9 mouse cellular contexts compared by ENCODE assay signal in genomic region chr1:130877889-130878614, GRCm38 (mm10). TPM values are rescaled to one million over a fixed set of nuclear protein-coding genes. Genes with fewer than 3 reads are reported as not detected.
DNase-seq lines count a peak whose midpoint lies in the region; ATAC-seq lines count a peak whose summit lies in the region.
"Had no signal": no experiment of that assay in that cellular context is flagged by ENCODE, and none has a peak within 500 bp of the region (broad histone marks: within the 10 kb centered on the region; RNA-seq: fewer than 3 reads in every experiment).

No protein-coding gene starts in this region.

- peak overlapping the region; percentile 59 for H3K27ac ChIP-seq in embryonic facial prominence, embryonic 10.5 days (replicated peaks)
- H3K27ac ChIP-seq in hindbrain, embryonic 16.5 days (ENCODE audit: low read depth, low read length), result no peak overlapping the region
- H3K27ac ChIP-seq in liver, embryonic 13.5 days, result no peak overlapping the region
- no peak overlapping the region for H3K27ac ChIP-seq in neural tube, embryonic 11.5 days (ENCODE audit: low read depth, low read length)

- no peak for ATAC-seq in erythroblast, adult 5-6 weeks (replicated peaks; ENCODE audit: low FRiP score, poor library complexity, severe bottlenecking)
- peak; percentile 74 for ATAC-seq in CD4-positive, CD25-positive, alpha-beta regulatory T cell, adult 4 months
- ATAC-seq in hindbrain, embryonic 16.5 days, result peak; percentile 82
- ATAC-seq in liver, embryonic 13.5 days (ENCODE audit: low read depth), result 0 out of 2 replicates have a peak, but pooled peaks have one; percentile 5
- peak; percentile 56; the same call in 1 of the 2 replicates for ATAC-seq in neural tube, embryonic 11.5 days (ENCODE audit: insufficient read depth, low FRiP score, low TSS enrichment)

- H3K4me3 ChIP-seq in erythroblast, embryonic 14.5 days (replicated peaks), result peak overlapping the region; percentile 7
- peak overlapping the region; percentile 63 for H3K4me3 ChIP-seq in embryonic facial prominence, embryonic 10.5 days
- H3K4me3 ChIP-seq in hindbrain, embryonic 16.5 days (ENCODE audit: low read length), result peak overlapping the region; percentile 55
- H3K4me3 ChIP-seq in liver, embryonic 13.5 days (replicated peaks), result peak overlapping the region; percentile 37
- peak overlapping the region; percentile 33 for H3K4me3 ChIP-seq in neural tube, embryonic 11.5 days (ENCODE audit: low read depth, low read length)

- no peaks in the 10 kb centered on the region for H3K4me1 ChIP-seq in erythroblast, embryonic 14.5 days (ENCODE audit: control insufficient read depth)
- peaks cover 7% of the 10 kb centered on the region for H3K4me1 ChIP-seq in embryonic facial prominence, embryonic 10.5 days
- H3K4me1 ChIP-seq in hindbrain, embryonic 16.5 days (ENCODE audit: control insufficient read depth, insufficient read depth, low read depth, low read length), result peaks cover 4% of the 10 kb centered on the region
- no peaks in the 10 kb centered on the region for H3K4me1 ChIP-seq in liver, embryonic 13.5 days (replicated peaks)
- no peaks in the 10 kb centered on the region for H3K4me1 ChIP-seq in neural tube, embryonic 11.5 days (ENCODE audit: control insufficient read depth, insufficient read depth, low read length)

- H3K4me2 ChIP-seq in hindbrain, embryonic 16.5 days (ENCODE audit: low read length), result peak overlapping the region; percentile 93
- peak overlapping the region; percentile 56 for H3K4me2 ChIP-seq in liver, embryonic 13.5 days
- H3K4me2 ChIP-seq in neural tube, embryonic 11.5 days (ENCODE audit: low read depth), result peak overlapping the region; percentile 68

- H3K27me3 ChIP-seq in erythroblast, embryonic 14.5 days (ENCODE audit: control insufficient read depth), result peaks cover 31% of the 10 kb centered on the region
- H3K27me3 ChIP-seq in embryonic facial prominence, embryonic 10.5 days (replicated peaks; ENCODE audit: low read depth, poor library complexity, severe bottlenecking), result peaks cover 35% of the 10 kb centered on the region
- peaks cover 6% of the 10 kb centered on the region; the same call in 1 of the 2 replicates for H3K27me3 ChIP-seq in hindbrain, embryonic 16.5 days (replicated peaks; ENCODE audit: control insufficient read depth, insufficient read depth, low read length)
- peaks cover 35% of the 10 kb centered on the region for H3K27me3 ChIP-seq in liver, embryonic 13.5 days
- peaks cover 14% of the 10 kb centered on the region; the same call in 1 of the 2 replicates for H3K27me3 ChIP-seq in neural tube, embryonic 11.5 days (ENCODE audit: control insufficient read depth, insufficient read depth, low read length)

- WGBS in embryonic facial prominence, embryonic 10.5 days, result 3% methylated on average over 43 of the region's 43 CpGs
- WGBS in hindbrain, embryonic 16.5 days, result 3% methylated on average over 39 of the region's 43 CpGs
- WGBS in liver, embryonic 13.5 days (ENCODE audit: insufficient replicate concordance), result 4% methylated on average over 40 of the region's 43 CpGs
- WGBS in neural tube, embryonic 11.5 days, result 2% methylated on average over 43 of the region's 43 CpGs

- peak; percentile 67 for DNase-seq in embryonic facial prominence, embryonic 10.5 days (ENCODE audit: low spot score)
- DNase-seq in liver, embryonic 13.5 days, result no peak
- DNase-seq in neural tube, embryonic 11.5 days (ENCODE audit: low spot score), result peak; percentile 49
- DNase-seq in urinary bladder, postnatal 25 days (ENCODE audit: low spot score), result peak; percentile 22

- H3K36me3 ChIP-seq in erythroblast, embryonic 14.5 days (ENCODE audit: control insufficient read depth), result no peaks in the 10 kb centered on the region
- H3K36me3 ChIP-seq in embryonic facial prominence, embryonic 10.5 days (replicated peaks), result no peaks in the 10 kb centered on the region
- no peaks in the 10 kb centered on the region for H3K36me3 ChIP-seq in hindbrain, embryonic 16.5 days (ENCODE audit: control insufficient read depth, insufficient read depth, low read length)
- H3K36me3 ChIP-seq in liver, embryonic 13.5 days, result no peaks in the 10 kb centered on the region
- H3K36me3 ChIP-seq in neural tube, embryonic 11.5 days (ENCODE audit: control insufficient read depth, insufficient read depth, low read length), result no peaks in the 10 kb centered on the region

- H3K9ac ChIP-seq in hindbrain, embryonic 16.5 days (ENCODE audit: low read depth, low read length), result peak overlapping the region; percentile 66
- no peak overlapping the region for H3K9ac ChIP-seq in liver, embryonic 13.5 days
- H3K9ac ChIP-seq in neural tube, embryonic 11.5 days (ENCODE audit: low read length), result peak overlapping the region; percentile 39; the same call in 1 of the 2 replicates

- H3K9me3 ChIP-seq in erythroblast, embryonic 14.5 days (ENCODE audit: control insufficient read depth, low read length), result no peaks in the 10 kb centered on the region
- no peaks in the 10 kb centered on the region for H3K9me3 ChIP-seq in embryonic facial prominence, embryonic 10.5 days
- H3K9me3 ChIP-seq in hindbrain, embryonic 16.5 days (ENCODE audit: control insufficient read depth, low read length), result no peaks in the 10 kb centered on the region
- H3K9me3 ChIP-seq in liver, embryonic 13.5 days (replicated peaks), result no peaks in the 10 kb centered on the region
- no peaks in the 10 kb centered on the region for H3K9me3 ChIP-seq in neural tube, embryonic 11.5 days (ENCODE audit: control insufficient read depth, low read length)

RNA-seq across cellular contexts. Expression of gene Il24, which starts 9.2 kb away (rescaled TPM):
- not detected in 2 replicates for polyA plus RNA-seq in erythroblast, embryonic 14.5 days (2012)
- total RNA-seq in erythroblast, adult 5-6 weeks (2015; ENCODE audit: low replicate concordance), result 2.1 TPM in 1 of 2 replicates, not detected in the other
- total RNA-seq in erythroblast, adult 5-6 weeks (2017; ENCODE audit: low replicate concordance), result not detected in 2 replicates
- polyA plus RNA-seq in CD4-positive, CD25-positive, alpha-beta regulatory T cell, adult 4 months (2017; shearing (Covaris generic)), result not detected
- polyA plus RNA-seq in embryonic facial prominence, embryonic 10.5 days (2016; fragmentation: Nextera tagmentation; extraction: Ambion mirVana), result not detected in 2 replicates
- polyA plus RNA-seq in hindbrain, embryonic 16.5 days (2015; fragmentation: Nextera tagmentation; extraction: Ambion mirVana), result not detected in 2 replicates
- polyA plus RNA-seq in liver, embryonic 13.5 days (2015; fragmentation: Nextera tagmentation; extraction: Ambion mirVana), result not detected in 2 replicates
- not detected in 2 replicates for polyA plus RNA-seq in neural tube, embryonic 11.5 days (2014; fragmentation: Nextera tagmentation; extraction: Ambion mirVana)
- total RNA-seq: MEL had no signal

RNA-seq across cellular contexts. Expression of gene Fcmr, which starts 12.6 kb away (rescaled TPM):
- polyA plus RNA-seq in erythroblast, embryonic 14.5 days (2012), result 0.04 TPM in 1 of 2 replicates, not detected in the other
- not detected in 2 replicates for total RNA-seq in erythroblast, adult 5-6 weeks (2015; ENCODE audit: low replicate concordance)
- 0.28 TPM in 1 of 2 replicates, not detected in the other for total RNA-seq in erythroblast, adult 5-6 weeks (2017; ENCODE audit: low replicate concordance)
- 1 to 10 TPM; 2.0 to 4.4 TPM for polyA plus RNA-seq in CD4-positive, CD25-positive, alpha-beta regulatory T cell, adult 4 months (2017; shearing (Covaris generic))
- not detected in 2 replicates for polyA plus RNA-seq in embryonic facial prominence, embryonic 10.5 days (2016; fragmentation: Nextera tagmentation; extraction: Ambion mirVana)
- 0.95 and 2.4 TPM in 2 replicates for polyA plus RNA-seq in hindbrain, embryonic 16.5 days (2015; fragmentation: Nextera tagmentation; extraction: Ambion mirVana)
- polyA plus RNA-seq in liver, embryonic 13.5 days (2015; fragmentation: Nextera tagmentation; extraction: Ambion mirVana), result not detected in 2 replicates
- not detected in 2 replicates for polyA plus RNA-seq in neural tube, embryonic 11.5 days (2014; fragmentation: Nextera tagmentation; extraction: Ambion mirVana)
- total RNA-seq: MEL had no signal

RNA-seq across cellular contexts. Expression of gene Il20, which starts 33.2 kb away (rescaled TPM):
- polyA plus RNA-seq in erythroblast, embryonic 14.5 days (2012), result 0.05 TPM in 1 of 2 replicates, not detected in the other
- total RNA-seq in erythroblast, adult 5-6 weeks (2015; ENCODE audit: low replicate concordance), result not detected in 2 replicates
- not detected in 2 replicates for total RNA-seq in erythroblast, adult 5-6 weeks (2017; ENCODE audit: low replicate concordance)
- polyA plus RNA-seq in CD4-positive, CD25-positive, alpha-beta regulatory T cell, adult 4 months (2017; shearing (Covaris generic)), result not detected
- polyA plus RNA-seq in embryonic facial prominence, embryonic 10.5 days (2016; fragmentation: Nextera tagmentation; extraction: Ambion mirVana), result not detected in 2 replicates
- polyA plus RNA-seq in hindbrain, embryonic 16.5 days (2015; fragmentation: Nextera tagmentation; extraction: Ambion mirVana), result not detected in 2 replicates
- not detected in 2 replicates for polyA plus RNA-seq in liver, embryonic 13.5 days (2015; fragmentation: Nextera tagmentation; extraction: Ambion mirVana)
- not detected in 2 replicates for polyA plus RNA-seq in neural tube, embryonic 11.5 days (2014; fragmentation: Nextera tagmentation; extraction: Ambion mirVana)
- total RNA-seq: MEL had no signal

RNA-seq across cellular contexts. Expression of gene Pigr, which starts 51.6 kb away (rescaled TPM):
- polyA plus RNA-seq in erythroblast, embryonic 14.5 days (2012), result 0.01 TPM in 1 of 2 replicates, not detected in the other
- not detected in 2 replicates for total RNA-seq in erythroblast, adult 5-6 weeks (2015; ENCODE audit: low replicate concordance)
- not detected in 2 replicates for total RNA-seq in erythroblast, adult 5-6 weeks (2017; ENCODE audit: low replicate concordance)
- polyA plus RNA-seq in CD4-positive, CD25-positive, alpha-beta regulatory T cell, adult 4 months (2017; shearing (Covaris generic)), result under 1 TPM in 1 of 2 experiments, not detected in 1; 0.98 TPM
- polyA plus RNA-seq in embryonic facial prominence, embryonic 10.5 days (2016; fragmentation: Nextera tagmentation; extraction: Ambion mirVana), result not detected in 2 replicates
- not detected in 2 replicates for polyA plus RNA-seq in hindbrain, embryonic 16.5 days (2015; fragmentation: Nextera tagmentation; extraction: Ambion mirVana)
- 0.13 and 0.21 TPM in 2 replicates for polyA plus RNA-seq in liver, embryonic 13.5 days (2015; fragmentation: Nextera tagmentation; extraction: Ambion mirVana)
- not detected in 2 replicates for polyA plus RNA-seq in neural tube, embryonic 11.5 days (2014; fragmentation: Nextera tagmentation; extraction: Ambion mirVana)
- total RNA-seq: MEL had no signal

Comparison
In these comparisons a context has a peak if more than half of its experiments do, and no peak if none do; other contexts are left out.
1. H3K4me3 ChIP-seq: peak in every context shown above with its lines; median percentile 63 in embryonic facial prominence, embryonic 10.5 days; 55 in hindbrain, embryonic 16.5 days; 37 in liver, embryonic 13.5 days; 33 in neural tube, embryonic 11.5 days; 7 in erythroblast, embryonic 14.5 days.